Mouse (Mus musculus): ENCODE results near the gene Egln3.

Egln3 gene

GRCm38 (mm10) chr12:54163166-54163565 is 40.5 kb downstream of the Egln3 start:
- DNase-seq (ENCODE audit: inconsistent age in 2 of 2, low spot score in 1 of 2), result no peak

- peak; percentile 20 to 76 for DNase-seq (ENCODE audit: inconsistent age in 2 of 2, low spot score in 1 of 2)
These were observed 41.0 kb downstream of the Egln3 start for GRCm38 (mm10) chr12:54162637-54163131.

GRCm38 (mm10) chr12:54161468-54162202 is 42.0 kb downstream of the Egln3 start:
- DNase-seq (ENCODE audit: inconsistent age in 2 of 2, low spot score in 1 of 2), result no peak

- no peak for DNase-seq (ENCODE audit: inconsistent age in 2 of 2, low spot score in 1 of 2)
These were observed 43.4 kb downstream of the Egln3 start for GRCm38 (mm10) chr12:54160279-54160678.

- no peak for DNase-seq (ENCODE audit: inconsistent age in 2 of 2, low spot score in 1 of 2)
These were observed 48.9 kb downstream of the Egln3 start for GRCm38 (mm10) chr12:54154771-54155170.

- DNase-seq (ENCODE audit: inconsistent age in 2 of 2, low spot score in 1 of 2), result no peak
These were observed 56.6 kb downstream of the Egln3 start for GRCm38 (mm10) chr12:54146943-54147556.

Data from adrenal gland, adult (tissue).